Mouse (Mus musculus) ES-Bruce4 (cell line): Measurements from ENCODE around the gene Ptk7. TPM values are rescaled to one million over a fixed set of nuclear protein-coding genes. Genes with fewer than 3 reads are reported as not detected.
A peak's percentile ranks its signal among the peaks of the same experiment; 100 is the strongest.

Experiments
- H3K27ac ChIP-seq: 2 replicates; pipeline ENCODE4 v1.5.1; 2012; ENCODE audit warnings: low read length, inconsistent platforms; ENCODE audit not compliant: insufficient read depth
- H3K27me3 ChIP-seq: 2 replicates; pipeline ENCODE4 v1.6.1; 2012; ENCODE audit warnings: mild to moderate bottlenecking, low read length, inconsistent platforms; ENCODE audit not compliant: control insufficient read depth, poor library complexity, insufficient read depth, severe bottlenecking
- H3K36me3 ChIP-seq: 2 replicates; pipeline ENCODE4 v1.6.1; 2012; ENCODE audit warnings: inconsistent platforms, mild to moderate bottlenecking, low read length, moderate library complexity; ENCODE audit not compliant: control insufficient read depth, poor library complexity, insufficient read depth, severe bottlenecking
- H3K4me1 ChIP-seq: one replicate; pipeline ENCODE4 v1.8.1; 2011; ENCODE audit warnings: low read length; ENCODE audit not compliant: control insufficient read depth, insufficient read depth
- H3K4me3 ChIP-seq: 2 replicates; pipeline ENCODE4 v1.5.1; 2011; ENCODE audit warnings: low read depth, mild to moderate bottlenecking, low read length
- H3K9ac ChIP-seq: 2 replicates; pipeline ENCODE4 v1.6.1; 2012; ENCODE audit warnings: low read depth, mild to moderate bottlenecking, inconsistent platforms; ENCODE audit not compliant: poor library complexity, severe bottlenecking
- H3K9me3 ChIP-seq: replicated peaks from 2 replicates; pipeline ENCODE4 v1.6.1; 2012; ENCODE audit warnings: mild to moderate bottlenecking, low read length, inconsistent platforms; ENCODE audit not compliant: control insufficient read depth, poor library complexity, insufficient read depth, severe bottlenecking
- CTCF ChIP-seq: IDR thresholded peaks from one replicate; pipeline ENCODE4 v1.8.1; 2011; ENCODE audit warnings: low read depth, low read length
- EP300 ChIP-seq: IDR thresholded peaks from 2 replicates; pipeline ENCODE4 v1.6.1; 2011; ENCODE audit warnings: low read depth, low read length; ENCODE audit not compliant: insufficient read depth
- POLR2A ChIP-seq: IDR thresholded peaks from one replicate; pipeline ENCODE4 v1.8.1; 2011; ENCODE audit warnings: low read length; ENCODE audit not compliant: insufficient read depth
- polyA plus RNA-seq: library from polyadenylated mRNA; stranded (reverse); fragments of >200 nt; gene quantifications from 2 replicates; pipeline ENCODE4 v1.2.4, GENCODE M21; 2011; ENCODE audit warnings: low read depth; ENCODE audit not compliant: missing spikeins, insufficient read depth, insufficient read length

Gene Ptk7
- polyA plus RNA-seq, 1 experiment = 110 TPM

DNA sequence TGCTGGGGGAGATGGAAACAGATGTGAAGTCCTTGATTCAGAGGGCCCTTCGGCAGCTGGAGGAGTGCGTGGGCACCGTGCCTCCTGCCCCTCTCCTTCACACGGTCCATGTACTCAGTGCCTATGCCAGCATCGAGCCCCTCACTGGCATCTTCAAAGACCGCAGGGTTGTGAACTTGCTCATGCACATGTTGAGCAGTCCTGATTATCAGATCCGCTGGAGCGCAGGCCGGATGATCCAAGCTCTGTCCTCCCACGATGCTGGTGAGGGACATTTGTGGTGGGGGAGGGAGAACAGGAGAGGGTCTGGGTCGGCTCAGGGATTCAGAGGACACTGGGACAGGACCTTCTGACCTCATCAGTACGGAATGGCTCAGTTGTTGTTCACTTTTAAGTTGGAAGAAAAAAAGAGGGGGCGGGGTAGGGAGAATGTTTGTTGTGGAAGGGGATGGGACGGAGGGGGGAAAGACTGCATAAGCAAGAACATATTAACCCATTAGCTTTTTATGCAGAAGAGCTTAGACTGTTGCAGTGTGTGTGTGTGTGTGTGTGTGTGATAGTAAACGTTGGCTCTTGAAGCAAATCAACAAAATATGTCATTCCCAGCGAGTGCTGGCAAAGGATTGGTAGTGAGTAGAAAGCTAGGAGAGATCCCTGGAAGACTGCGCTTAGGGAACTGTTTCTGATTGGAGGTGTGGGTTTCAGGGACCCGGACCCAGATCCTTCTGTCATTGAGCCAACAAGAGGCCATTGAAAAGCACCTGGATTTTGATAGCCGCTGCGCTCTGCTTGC, 22.6 kb upstream of the Ptk7 start:
- Histone ChIP-seq H3K36me3 (peaks cover 6% of the 10 kb centered on the region; the same call in 1 of the 2 replicates), H3K4me1 (no peaks in the 10 kb centered on the region), H3K4me3 (peak overlapping the region; percentile 79), H3K27ac (no peak overlapping the region), H3K9me3 (no peaks in the 10 kb centered on the region), H3K9ac (peak overlapping the region; percentile 69), H3K27me3 (no peaks in the 10 kb centered on the region)
- no peak for TF ChIP-seq POLR2A

DNA sequence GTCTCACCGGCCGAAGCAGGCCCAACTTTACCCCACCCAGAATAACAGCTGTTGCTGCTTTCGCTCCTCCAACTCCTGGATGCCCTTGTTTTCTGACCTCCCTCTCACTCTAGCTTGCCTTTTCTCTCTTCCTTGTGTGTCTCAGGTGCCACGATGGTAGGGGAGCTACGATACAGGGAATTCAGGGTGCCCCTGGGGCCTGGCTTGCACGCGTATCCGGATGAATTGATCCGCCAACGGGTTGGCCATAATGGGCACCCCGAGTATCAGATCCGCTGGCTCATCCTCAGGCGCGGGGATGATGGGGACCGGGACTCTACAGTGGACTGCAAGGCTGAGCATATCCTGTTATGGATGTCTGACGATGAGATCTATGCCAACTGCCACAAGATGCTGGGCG, 22.0 kb upstream of the Ptk7 start:
- H3K27me3 ChIP-seq = no peaks in the 10 kb centered on the region
- peaks cover 6% of the 10 kb centered on the region; the same call in 1 of the 2 replicates for H3K36me3 ChIP-seq
- H3K27ac ChIP-seq = no peak overlapping the region
- peak overlapping the region; percentile 69 for H3K9ac ChIP-seq
- peak overlapping the region; percentile 79 for H3K4me3 ChIP-seq
- TF ChIP-seq EP300 = no peak
- TF ChIP-seq POLR2A = no peak
- TF ChIP-seq CTCF = no peak
- no peaks in the 10 kb centered on the region for H3K9me3 ChIP-seq
- H3K4me1 ChIP-seq = no peaks in the 10 kb centered on the region

DNA sequence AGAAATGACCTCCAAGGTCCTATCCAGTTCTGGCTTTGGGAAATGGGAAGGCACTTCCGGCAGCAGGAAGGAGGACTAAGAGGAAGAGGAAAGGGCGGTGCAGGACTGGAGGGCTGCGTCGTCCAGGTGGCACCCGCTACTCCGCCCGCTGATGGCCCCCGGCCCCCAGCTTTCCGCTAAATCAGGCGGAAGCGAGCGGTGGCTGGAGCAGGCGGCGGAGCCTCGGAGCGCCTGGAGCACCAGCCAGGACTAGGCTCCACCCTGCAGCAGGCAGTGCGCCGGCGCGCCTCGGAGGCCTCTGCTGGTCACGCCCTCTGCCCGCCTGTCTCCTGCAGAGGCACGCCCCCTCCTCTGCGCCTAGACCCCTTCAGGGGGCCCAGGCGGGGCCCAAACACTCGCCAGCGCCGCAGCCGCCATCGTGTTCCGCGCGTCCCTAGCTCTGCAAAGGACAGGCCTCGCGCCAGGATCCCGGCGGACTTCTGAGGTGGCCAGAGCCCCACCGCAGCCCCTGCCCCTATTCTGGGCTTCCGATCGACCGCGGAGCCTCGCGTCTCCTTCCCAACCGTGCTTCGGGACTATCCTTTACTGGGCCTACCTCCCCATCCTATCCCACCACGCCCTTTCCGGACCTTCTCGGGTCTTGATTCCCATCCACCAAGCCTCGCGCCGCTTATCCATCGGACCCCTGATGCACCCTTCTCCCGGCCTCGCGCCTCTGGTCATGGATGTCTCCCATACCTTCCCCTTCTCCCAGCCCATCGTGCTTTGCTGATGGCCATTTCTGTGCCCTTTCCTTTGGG, 21.1 kb upstream of the Ptk7 start, which contains the start of gene Cul7:
Gene Cul7 (plus strand): TSS at position 106 of the 800 bp plus-strand sequence.
- peaks cover 6% of the 10 kb centered on the region; the same call in 1 of the 2 replicates for H3K36me3 ChIP-seq
- no peaks in the 10 kb centered on the region for H3K4me1 ChIP-seq
- peak within 1 kb of the TSS; percentile 79 for H3K4me3 ChIP-seq
- H3K27ac ChIP-seq = peak within 1 kb of the TSS; percentile 49
- peak within 1 kb of the TSS; percentile 69 for H3K9ac ChIP-seq
- TF ChIP-seq EP300 = 0 out of 2 replicates have a peak, but pooled peaks have one; percentile 26
- TF ChIP-seq POLR2A = peak; percentile 52
- TF ChIP-seq CTCF = no peak
- no peaks in the 10 kb centered on the region for H3K9me3 ChIP-seq
- no peaks in the 10 kb centered on the region for H3K27me3 ChIP-seq

DNA sequence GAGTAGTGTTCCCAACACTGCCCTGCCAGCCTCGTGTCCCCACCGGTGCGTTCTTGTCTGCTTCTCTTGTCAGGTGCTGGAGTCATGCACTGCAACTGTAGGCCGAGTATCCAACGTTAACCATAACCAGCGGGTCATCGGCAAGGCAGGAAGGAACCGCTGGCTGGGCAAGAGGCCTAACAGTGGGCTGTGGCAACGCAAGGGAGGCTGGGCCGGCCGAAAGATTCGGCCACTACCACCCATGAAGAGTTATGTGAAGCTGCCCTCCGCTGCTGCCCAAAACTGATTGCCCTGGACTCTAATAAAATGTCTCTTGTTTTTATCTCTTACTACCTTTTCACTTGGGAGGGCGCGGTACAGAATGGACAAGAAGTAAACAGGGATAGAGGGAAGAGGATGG, 20.5 kb upstream of the Ptk7 start:
- Histone ChIP-seq H3K27ac (peak overlapping the region; percentile 37), H3K4me3 (peak overlapping the region; percentile 60), H3K9me3 (no peaks in the 10 kb centered on the region), H3K4me1 (no peaks in the 10 kb centered on the region), H3K36me3 (peaks cover 6% of the 10 kb centered on the region; the same call in 1 of the 2 replicates), H3K9ac (peak overlapping the region; percentile 69), H3K27me3 (no peaks in the 10 kb centered on the region)
- no peak for TF ChIP-seq EP300
- TF ChIP-seq CTCF = no peak
- no peak for TF ChIP-seq POLR2A

DNA sequence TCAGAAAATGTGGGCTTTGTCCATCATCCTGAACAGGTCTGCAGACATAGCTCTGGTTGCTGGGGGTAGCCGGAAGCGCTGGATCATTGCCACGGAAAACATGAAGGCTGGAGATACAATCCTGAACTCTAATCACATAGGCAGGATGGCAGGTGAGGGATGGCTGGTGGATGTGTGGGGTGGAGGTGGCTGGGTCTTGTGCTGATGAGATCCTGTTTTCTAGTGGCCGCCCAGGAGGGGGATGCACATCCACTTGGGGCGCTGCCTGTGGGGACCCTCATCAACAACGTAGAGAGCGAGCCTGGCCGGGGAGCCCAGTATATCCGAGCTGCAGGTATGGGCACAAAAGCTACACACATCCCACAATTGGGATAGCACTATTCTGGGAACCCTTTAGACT, 19.1 kb upstream of the Ptk7 start:
- Histone ChIP-seq H3K4me1 (no peaks in the 10 kb centered on the region), H3K27me3 (no peaks in the 10 kb centered on the region), H3K9ac (no peak overlapping the region), H3K4me3 (no peak overlapping the region), H3K36me3 (peaks cover 6% of the 10 kb centered on the region; the same call in 1 of the 2 replicates), H3K27ac (no peak overlapping the region), H3K9me3 (no peaks in the 10 kb centered on the region)
- TF ChIP-seq EP300 (no peak), POLR2A (no peak), CTCF (no peak)

DNA sequence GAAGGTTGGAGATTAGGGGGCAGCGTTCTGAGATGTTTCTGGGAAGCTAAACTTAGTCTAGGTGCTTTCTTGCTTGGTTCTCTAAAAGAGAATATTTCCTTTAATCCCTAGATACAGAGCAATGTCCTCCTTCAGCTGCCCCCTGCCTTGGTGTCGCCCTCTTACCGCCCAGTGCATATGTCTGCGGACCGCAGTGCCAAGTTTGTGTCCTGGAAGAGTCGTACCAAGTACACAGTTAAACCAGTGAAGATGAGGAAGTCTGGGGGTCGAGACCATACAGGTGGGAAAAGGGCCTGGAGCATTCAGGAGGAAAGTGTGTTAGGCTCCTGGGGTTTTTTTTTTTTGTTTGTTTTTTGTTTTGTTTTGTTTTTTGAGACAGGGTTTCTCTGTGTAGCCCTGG, 18.0 kb upstream of the Ptk7 start:
- H3K9ac ChIP-seq = no peak overlapping the region
- TF ChIP-seq EP300 (no peak), POLR2A (no peak), CTCF (no peak)
- peaks cover 6% of the 10 kb centered on the region; the same call in 1 of the 2 replicates for H3K36me3 ChIP-seq
- H3K4me3 ChIP-seq = no peak overlapping the region
- H3K27me3 ChIP-seq = no peaks in the 10 kb centered on the region
- H3K27ac ChIP-seq = no peak overlapping the region
- H3K4me1 ChIP-seq = no peaks in the 10 kb centered on the region
- no peaks in the 10 kb centered on the region for H3K9me3 ChIP-seq
